Mouse (Mus musculus) megakaryocyte, adult 5-6 weeks (primary cell): ENCODE results near the gene Tuba3b. TPM values are rescaled to one million over a fixed set of nuclear protein-coding genes. Genes with fewer than 3 reads are reported as not detected.

Source experiments
- ATAC-seq: 2 replicates; pipeline ENCODE4 v1.8.0; 2016; ENCODE audit warnings: mild to moderate bottlenecking, inconsistent platforms; ENCODE audit not compliant: poor library complexity, severe bottlenecking
- total RNA-seq, 2 experiments: library from RNA; stranded (forward) in 1 of 2; stranded (reverse) in 1 of 2; fragments of 153-499, 151-499 nt in 1 of 2; fragments of 221-1000, 200-1000 nt in 1 of 2; gene quantifications; 2 replicates each; pipeline versions ENCODE4 v1.2.3 to v1.2.4; 2015 to 2017

The Tuba3b gene
- total RNA-seq, 2 experiments from 2014 or later, result not detected

DNA sequence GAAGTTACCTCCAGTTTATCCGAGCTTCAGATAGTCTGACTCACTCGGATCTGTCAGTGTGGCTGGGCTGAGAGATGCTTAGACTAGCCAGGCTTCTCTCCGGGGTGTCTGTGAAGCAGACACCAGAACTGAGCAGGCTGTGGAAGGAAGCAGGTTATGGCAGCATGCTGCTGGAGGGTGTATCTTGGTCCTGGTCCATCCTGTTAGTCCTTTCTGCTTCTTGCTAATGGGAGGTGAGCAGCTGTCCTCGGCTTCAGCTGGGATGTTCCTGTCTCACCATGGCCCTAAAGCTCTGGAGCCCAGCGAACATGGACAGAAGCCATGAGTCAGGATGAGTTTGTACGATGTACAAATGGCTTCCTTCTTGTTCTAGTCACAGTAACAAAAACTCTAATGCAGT lies 43.6 kb downstream of the Tuba3b start:
- ATAC-seq, result no peak

DNA sequence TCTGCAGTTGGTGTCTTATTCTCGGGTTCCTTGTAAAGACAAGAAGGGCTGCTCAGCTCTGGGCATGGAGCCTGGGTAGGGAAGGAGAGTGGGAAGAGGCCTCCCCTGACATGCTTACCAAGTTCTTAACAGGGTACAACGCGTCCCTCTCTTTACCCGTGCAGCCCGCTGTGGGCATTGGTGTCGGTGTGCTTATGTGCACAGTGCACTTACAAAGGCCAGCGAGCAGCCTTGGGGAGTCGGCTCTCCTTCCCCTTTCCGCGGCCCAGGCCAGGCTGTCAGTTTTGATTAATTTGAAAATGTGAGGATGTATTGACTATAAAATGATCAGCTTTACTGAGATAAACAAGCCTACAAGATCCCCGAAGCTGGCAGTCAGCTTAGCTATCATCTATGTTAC lies 45.4 kb downstream of the Tuba3b start:
- no peak for ATAC-seq

DNA sequence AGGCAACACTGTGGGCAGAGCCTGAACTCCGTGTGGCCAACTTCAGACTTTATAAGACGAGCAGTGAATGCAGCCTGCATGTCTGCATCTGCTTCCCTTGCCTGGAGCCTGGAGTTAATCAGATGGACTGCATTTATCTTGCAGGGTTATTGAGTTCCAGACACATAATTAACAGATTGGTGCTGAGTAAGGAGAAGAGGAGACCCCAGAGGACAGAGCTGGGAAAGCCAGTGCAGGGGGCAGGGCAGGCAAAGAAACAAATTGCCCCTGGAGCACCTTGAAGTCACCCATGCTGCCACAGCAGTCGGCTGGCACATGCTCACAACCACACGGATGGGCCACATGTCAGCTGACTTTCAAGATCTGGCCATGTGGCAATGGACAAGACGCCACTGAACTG lies 48.7 kb downstream of the Tuba3b start:
- no peak for ATAC-seq

DNA sequence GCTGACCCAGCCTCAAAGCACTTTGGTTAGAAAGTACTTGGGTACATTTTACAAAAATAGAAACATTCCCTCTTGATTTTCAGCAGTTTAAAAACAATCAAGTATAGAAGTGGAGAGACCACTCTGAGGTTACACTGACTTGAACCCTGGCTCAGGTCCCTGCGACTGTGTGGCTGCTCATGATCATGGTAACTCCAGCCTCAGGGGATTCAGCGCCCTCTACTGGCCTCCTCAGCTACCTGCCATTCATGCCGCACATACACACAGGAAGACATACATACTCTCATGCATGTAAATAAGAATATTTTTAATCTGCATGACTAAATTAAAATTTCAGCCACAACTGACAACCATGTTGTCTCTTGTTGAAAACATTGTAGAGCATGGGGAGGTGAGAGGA lies 50.2 kb downstream of the Tuba3b start:
- ATAC-seq, result no peak

DNA sequence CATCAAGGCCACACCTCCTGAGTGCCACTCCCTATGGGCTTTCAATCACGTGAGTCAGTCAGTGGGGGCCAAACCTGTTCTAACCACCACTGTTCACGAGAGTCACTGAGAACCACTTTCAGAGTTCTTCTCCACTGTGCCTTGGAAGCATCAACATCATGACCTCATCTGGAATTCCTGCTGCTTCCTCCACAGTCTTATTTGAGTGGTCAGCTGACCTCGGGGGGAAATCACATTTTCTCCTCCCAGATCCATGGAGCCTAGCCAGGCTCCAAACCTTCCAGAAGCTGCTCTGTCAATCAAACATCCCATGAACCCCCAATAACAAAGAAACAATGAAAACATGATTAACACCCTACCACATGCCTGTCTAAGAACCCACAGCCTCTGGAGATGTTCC lies 52.1 kb downstream of the Tuba3b start:
- ATAC-seq, result no peak

DNA sequence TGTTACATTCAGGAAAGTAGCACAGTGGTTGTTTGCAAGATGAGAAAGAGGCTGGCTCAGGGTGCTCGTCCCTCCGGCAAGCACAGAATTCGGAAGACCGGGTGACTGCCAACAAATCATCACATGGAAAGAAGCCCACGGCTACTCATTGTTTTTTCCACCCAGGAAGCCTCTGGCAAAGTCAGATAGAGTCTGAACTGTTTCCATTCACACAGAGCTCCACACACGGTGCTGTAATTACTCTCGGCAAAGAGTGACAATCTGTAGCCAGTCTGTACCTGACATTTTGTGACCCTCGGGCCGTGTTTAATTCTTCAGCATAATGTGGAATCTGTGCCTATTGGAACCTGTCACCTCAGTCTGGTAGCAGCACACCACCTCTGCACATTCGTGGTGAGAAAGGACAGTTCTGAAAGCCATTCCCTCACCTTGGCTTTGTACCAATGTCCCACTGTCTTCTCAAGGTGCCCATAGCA lies 54.1 kb downstream of the Tuba3b start:
- no peak for ATAC-seq

Other genes with a start within 250 kb of the Tuba3b start
- gene Lmntd1, start 1.4 kb upstream of the Tuba3b start, total RNA-seq (2015), result not detected in 2 replicates
- not detected in 2 replicates for gene Lmntd1, start 1.4 kb upstream of the Tuba3b start, total RNA-seq (2017)
- gene Rassf8, start 131.0 kb downstream of the Tuba3b start, total RNA-seq (2015), result 13.3 and 16.1 TPM in 2 replicates
- gene Rassf8, start 131.0 kb downstream of the Tuba3b start, total RNA-seq (2017), result 20.7 and 26.0 TPM in 2 replicates
- 0.02 TPM in 1 of 2 replicates, not detected in the other for gene Bhlhe41, start 249.8 kb downstream of the Tuba3b start, total RNA-seq (2015)
- not detected in 2 replicates for gene Bhlhe41, start 249.8 kb downstream of the Tuba3b start, total RNA-seq (2017)